Mouse (Mus musculus) right cerebral cortex, postnatal 36 days (tissue): ENCODE data around the gene Pthlh.
A peak's percentile ranks its signal among the peaks of the same experiment; 100 is the strongest.
"Not testable (repeated sequence)": the region's sequence is repeated elsewhere in the genome, so short reads cannot be mapped to it uniquely, and the experiment has no call there.

Experiments
- DNase-seq, 2 experiments: peaks; one replicate each; pipeline ENCODE4 v3.0.0; 2022; ENCODE audit warnings: low spot score in 2 of 2, mixed read lengths in 1 of 2

Gene Pthlh

GRCm38 (mm10) chr6:147263587-147264565 lies at the start of gene Pthlh:
Pthlh (minus strand) TSS chr6:147264183.
- peak; percentile 17 to 18 for DNase-seq

- no peak for DNase-seq
Observed at GRCm38 (mm10) chr6:147313331-147313730, 49.3 kb upstream of the Pthlh start.

DNA sequence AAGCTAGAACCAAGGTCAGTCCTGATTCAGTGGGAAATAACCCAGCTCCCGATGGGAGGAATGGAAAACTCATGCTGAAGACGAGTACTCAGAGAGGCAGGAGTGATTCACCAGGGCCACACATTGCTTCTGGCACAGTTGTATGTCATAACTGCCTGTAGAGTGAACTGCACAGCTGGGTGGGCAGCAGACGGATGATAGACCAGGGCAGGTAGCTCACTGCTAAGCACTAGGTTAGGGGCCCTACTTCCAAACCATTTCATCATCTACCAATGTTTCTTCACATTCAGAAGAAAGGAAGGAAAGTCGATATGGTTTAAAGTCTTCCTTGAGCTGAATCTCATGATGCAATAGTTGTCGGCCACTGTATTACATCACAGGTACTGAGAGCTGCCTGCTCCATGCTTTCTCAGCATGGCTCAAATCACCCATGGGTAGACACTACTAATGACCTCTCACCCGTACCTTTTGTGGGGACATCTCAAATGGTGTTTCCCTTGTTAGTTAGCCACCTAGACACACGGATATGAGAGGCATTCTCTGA lies 46.5 kb upstream of the Pthlh start:
- DNase-seq, result no peak

GRCm38 (mm10) chr6:147310035-147310434 lies 46.1 kb upstream of the Pthlh start:
- no peak for DNase-seq

DNA sequence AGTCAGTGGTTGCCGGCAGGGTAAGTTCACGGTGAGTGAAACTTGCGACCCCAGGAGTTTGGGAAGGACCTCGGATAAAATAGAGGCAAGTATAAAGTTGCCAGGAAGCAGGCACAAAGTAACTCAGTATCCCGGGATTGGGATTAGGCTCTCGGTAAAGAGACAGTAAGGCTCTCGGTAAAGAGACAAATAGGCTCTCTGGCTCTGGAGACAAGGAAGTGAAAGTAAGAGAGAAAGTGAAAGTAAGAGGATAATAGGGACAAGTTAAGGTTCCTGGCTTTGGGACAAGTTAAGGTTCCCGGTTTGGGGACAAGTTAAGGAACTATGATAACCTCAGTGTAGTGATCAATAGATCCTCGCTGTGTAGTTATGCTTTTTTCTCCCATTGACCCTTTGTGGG lies 40.3 kb upstream of the Pthlh start:
- not testable (repeated sequence) for DNase-seq

DNA sequence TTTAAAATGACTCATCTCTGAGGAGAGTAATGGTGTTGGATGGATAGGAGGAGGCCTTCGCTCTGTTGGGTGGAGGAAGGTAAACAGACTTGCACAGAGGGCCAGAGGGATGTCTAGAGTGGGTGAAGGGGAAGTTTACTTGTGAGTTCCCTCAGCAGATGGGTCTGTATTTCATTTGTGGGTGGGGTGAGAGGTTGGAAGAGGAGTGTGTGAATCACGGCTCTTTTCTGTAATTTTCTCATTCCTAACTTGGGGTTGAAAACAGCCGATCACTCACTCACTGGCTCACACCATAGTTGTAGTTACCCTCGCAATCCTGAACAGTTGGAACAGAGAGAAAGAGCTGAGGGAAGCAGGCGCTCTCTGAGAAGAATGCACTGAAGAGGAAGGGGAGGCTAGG lies 35.6 kb upstream of the Pthlh start:
- peak; percentile 6 to 16 for DNase-seq

DNA sequence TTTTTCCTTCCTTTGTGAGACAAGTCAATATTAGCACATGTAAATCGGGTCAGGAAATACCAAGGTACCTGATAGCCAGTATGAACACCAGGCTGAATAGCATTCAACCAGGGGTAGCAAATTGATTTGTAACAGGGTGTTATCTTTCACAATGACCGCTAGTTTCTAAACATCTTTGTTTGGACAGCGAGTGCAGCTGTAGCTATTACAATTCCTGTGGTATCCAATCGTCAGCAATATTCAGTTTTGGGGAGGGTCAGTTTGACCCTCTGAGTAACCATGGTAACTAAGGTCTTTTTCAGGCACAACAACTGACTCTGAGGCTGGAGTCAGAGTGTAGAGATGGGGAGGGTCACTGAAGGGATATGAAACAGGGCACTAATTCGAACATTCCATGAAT lies 15.3 kb upstream of the Pthlh start:
- DNase-seq, result no peak

DNA sequence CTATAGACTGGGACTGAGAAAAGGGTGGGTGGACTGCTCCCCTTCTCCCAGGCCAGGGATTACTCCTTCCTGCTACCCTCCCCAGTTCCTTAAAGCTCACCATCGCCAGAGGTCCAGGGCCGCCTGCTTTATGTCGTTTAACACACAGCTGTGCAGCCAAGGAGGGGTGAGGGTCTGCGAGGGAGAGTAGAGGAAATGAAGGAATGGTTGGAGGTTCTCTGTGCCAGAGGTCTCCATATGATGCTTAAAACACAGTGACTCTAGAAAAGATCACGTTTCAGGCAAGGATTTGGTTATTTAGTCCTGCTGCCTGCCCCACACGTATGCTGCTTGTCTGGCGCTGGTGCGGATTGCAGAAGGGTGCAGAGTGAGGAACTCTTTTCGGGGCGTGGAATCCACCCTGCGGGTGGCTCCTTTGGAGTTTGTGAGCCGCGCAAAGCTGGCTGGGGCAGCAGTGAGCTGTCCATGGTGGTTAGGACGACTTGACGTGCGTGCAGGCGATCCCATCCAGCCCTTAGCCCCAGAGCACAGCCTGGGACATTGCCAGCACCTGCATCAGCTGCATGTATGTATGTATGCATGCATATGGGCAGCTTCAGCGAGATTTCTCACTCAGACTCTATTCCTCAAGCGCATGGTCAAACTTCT lies 4.3 kb upstream of the Pthlh start:
- no peak for DNase-seq

DNA sequence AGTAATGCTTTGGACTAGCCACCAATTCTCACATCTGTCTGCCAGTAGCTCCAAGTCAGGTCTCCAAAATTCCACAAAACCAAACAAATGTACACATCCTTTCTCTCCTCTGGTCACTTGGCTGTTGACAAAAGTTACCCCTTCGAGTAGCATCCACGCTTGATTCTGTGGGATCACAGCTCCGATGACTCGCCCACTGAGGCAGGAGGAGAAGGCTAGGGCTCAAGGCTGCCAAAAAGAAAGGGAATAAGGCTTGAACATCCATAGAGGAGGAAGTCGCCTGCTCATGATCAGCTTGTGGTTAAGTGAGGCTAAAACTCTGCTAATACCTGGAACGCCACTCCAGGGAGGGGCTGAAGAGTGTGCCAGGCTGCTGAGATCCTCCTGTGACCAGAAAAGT lies 2.5 kb upstream of the Pthlh start:
- DNase-seq, result no peak

DNA sequence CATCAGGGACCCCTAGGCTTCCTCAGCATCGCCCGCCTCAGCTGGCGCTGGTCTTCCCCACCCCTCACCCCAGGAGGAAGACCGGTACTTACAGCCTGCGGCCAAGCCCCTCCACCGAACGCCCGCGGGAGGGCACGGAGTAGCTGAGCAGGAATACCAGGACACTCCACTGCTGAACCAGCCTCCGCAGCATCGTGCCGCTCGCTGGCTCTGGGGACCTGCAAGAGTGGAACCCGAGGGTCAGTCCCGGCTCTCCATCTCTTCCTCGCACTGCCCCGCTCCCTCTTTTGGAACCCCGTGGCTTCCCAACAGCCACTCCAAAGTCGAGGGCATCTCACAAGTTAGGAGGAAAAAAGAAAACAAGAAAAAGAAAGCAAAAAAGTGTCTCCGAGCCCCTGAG lies 805 bp downstream of the Pthlh start:
- DNase-seq, result no peak

DNA sequence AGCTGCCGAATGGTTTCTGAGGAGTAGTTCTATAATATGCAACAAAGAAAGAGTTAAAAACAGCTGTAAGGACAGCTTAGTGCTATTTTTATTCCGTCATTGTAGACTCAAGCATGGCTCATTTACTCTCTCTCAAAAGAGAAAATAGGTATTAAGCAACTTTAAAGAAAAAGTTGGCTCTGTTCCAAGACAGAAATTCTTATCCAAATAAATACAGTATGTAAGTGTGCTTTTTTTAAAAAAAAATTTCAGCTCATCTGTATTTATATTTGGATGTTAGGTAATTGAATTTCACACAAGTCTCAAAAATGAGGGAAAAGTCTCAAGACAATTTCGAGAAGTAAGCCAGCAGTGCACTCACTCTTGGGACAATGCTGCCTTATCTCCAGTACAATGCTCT lies 2.4 kb downstream of the Pthlh start:
- DNase-seq, result no peak

DNA sequence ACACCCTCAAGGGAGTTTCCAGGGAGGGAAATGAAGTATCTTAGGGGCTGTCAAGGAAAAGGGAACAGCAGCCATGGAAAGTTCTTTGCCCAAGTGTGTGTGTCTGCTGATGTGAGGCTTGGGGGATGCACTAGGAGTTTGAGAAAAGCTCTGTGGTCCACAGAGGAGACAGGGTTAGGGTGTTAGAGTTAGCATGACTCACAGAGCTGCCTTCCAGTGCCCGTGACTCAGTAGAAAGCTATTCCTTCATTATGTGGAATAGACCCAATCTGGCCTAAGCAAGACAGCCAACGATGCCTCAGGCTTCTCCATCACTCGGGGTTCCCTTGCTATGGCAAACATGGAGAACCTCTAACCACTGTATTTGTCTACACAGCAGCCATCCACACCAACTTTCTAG lies 3.2 kb downstream of the Pthlh start:
- no peak for DNase-seq

- DNase-seq, result no peak
Observed at GRCm38 (mm10) chr6:147247782-147248181, 16.2 kb downstream of the Pthlh start.

GRCm38 (mm10) chr6:147244294-147244693 lies 19.7 kb downstream of the Pthlh start:
- no peak for DNase-seq

- no peak for DNase-seq
Observed at GRCm38 (mm10) chr6:147243655-147244054, 20.3 kb downstream of the Pthlh start.

DNA sequence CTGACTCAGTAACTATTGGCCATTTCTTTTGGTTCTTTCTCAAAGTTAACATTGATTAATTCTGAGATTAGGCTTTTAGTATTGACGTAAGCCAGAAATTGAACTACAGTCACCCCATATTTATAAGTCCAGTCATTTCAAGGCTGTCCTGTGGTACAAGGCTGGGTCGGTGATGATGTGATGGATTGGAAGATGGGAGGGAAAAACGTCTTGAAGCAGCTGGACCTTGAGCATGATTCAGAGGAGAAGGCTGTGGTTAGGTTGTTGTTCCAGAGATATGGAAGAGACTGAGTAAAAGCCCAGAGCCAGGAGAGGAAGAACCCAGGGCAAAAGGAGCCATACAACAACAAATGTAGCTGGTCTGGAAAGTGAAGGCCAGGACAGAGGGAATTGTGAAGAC lies 22.4 kb downstream of the Pthlh start:
- no peak for DNase-seq

- peak in 1 of 2 experiments; percentile 19 for DNase-seq
Observed at GRCm38 (mm10) chr6:147240203-147240804, 23.7 kb downstream of the Pthlh start.

- DNase-seq, result no peak
Observed at GRCm38 (mm10) chr6:147226696-147227095, 37.3 kb downstream of the Pthlh start.

GRCm38 (mm10) chr6:147219099-147219498 lies 44.9 kb downstream of the Pthlh start:
- no peak for DNase-seq

DNA sequence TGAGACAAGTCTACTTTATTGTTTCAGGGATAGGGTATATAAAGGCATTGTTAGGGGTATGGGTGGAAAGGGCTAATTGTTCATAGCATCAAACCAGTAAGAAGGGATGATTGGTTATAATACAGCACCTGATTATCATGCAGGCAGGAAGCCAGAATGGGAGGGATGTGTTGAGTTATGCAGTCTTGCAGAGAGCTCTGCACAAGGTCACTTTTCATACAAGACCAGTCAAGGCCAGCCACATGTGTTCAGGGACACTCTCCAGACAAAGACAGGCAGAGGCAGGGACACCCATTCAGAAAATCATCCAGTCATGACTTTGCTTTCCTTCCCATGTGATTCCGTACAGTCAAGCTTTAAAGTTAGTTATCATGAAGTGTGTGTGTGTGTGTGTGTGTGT lies 47.8 kb downstream of the Pthlh start:
- DNase-seq, result no peak

GRCm38 (mm10) chr6:147207821-147208330 lies 56.1 kb downstream of the Pthlh start:
- DNase-seq, result no peak
